Mouse (Mus musculus): Measurements from ENCODE around the gene Gm20388. TPM values are rescaled to one million over a fixed set of nuclear protein-coding genes. Genes with fewer than 3 reads are reported as not detected.

Gene Gm20388
- polyA plus RNA-seq, 1 experiment from 2014 or later = 7.4 TPM

DNA sequence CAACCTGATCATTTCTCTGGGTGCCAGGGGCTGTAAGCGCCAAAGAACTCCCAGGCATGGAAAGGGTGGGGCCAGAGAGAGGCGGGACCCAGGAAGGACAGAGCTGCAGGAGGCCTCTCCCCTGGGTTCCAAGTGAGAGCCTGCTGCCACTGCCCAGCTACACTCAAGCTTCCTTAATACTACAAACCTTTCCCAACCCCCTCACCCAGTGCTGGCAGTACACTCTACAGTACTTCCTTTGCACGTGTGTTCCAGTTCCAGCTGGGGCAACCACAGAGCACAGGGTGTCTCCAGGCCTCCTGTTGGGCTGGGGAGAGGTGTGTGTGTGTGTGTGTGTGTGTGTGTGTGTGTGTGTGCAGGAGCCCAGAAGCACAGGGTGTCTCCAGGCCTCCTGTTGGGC is 374.4 kb downstream of the Gm20388 start:
- no peak overlapping the region for H3K4me3 ChIP-seq (replicated peaks)
- peak overlapping the region; percentile 22; the same call in 1 of the 2 replicates for H3K9ac ChIP-seq
- H3K4me2 ChIP-seq = no peak overlapping the region
- WGBS = 40% methylated on average over 3 of the region's 3 CpGs
- H3K9me3 ChIP-seq (replicated peaks) = no peaks in the 10 kb centered on the region
- H3K4me1 ChIP-seq = peaks cover 84% of the 10 kb centered on the region
- peak; percentile 38 for ATAC-seq (replicated peaks; ENCODE audit: low FRiP score)
- H3K27me3 ChIP-seq = peaks cover 7% of the 10 kb centered on the region; the same call in 1 of the 2 replicates
- H3K27ac ChIP-seq = peak overlapping the region; percentile 68
- H3K36me3 ChIP-seq = no peaks in the 10 kb centered on the region

DNA sequence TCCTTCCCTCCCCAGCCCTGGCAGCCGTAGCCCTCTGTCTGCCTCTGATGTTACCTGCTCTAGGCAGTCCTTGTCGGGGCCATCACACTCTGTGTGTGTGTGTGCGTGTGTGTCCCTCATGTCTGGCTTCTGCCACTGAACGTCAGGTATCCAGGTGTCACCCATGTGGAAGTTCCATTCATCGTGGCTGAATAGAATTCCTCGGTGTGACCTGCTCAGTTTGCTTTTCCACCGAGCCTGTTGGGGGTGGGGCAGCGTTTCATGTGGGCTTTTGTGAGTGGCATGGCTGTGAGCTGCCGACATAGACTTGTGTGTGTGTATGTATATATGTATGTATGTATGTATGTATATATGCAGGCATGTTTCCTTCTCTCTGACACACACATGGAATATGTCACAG is 375.2 kb downstream of the Gm20388 start:
- Histone ChIP-seq H3K9ac (no peak overlapping the region), H3K27ac (peak overlapping the region; percentile 68; the same call in 1 of the 2 replicates)

DNA sequence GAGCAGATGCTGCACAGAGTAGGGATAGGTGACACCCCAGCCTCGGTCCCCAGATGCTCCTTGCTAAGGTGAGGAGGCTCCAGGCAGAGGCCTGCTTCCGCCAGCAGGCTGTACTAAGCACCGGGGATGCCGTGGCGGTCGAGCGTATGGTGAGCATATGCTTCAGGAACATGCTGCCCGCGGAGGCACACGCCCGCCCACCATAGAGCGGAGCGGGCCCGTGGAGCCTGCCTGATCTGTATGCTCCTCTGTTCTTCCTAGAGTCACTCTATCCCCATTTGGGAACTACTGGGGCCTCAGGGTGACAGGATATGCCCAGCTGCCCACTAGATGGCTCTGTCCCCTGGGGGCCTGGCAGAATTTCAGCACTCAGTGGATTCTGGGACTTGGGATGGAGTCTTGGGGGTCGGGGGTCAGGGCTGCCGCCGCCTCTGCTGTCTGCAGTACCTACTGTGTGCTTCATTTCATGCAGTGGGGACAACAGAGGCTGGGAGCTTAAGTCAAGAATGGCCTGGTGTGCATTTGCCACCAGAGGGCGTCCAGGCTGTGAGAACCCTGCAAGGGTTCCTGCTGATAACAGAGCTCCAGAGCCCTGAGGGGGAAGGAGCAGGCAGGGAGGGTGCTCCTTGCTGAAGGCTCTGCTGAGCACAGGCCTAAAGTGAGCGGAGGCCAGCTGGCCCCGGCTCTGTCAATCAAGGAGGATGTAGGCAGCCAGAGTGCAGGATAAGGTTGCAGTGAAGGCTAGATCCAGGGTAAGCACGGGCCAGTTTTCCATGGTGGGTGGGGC is 377.7 kb downstream of the Gm20388 start:
- 48% methylated on average over 21 of the region's 21 CpGs for WGBS
- Histone ChIP-seq H3K4me1 (peaks cover 85% of the 10 kb centered on the region), H3K27me3 (no peaks in the 10 kb centered on the region), H3K4me3 (replicated peaks) (no peak overlapping the region), H3K27ac (peak overlapping the region; percentile 29; the same call in 1 of the 2 replicates), H3K9ac (no peak overlapping the region), H3K36me3 (no peaks in the 10 kb centered on the region), H3K4me2 (no peak overlapping the region), H3K9me3 (replicated peaks) (no peaks in the 10 kb centered on the region)
- ATAC-seq (replicated peaks; ENCODE audit: low FRiP score) = peak; percentile 43

More for the DNA sequence above, 375.2 kb downstream of the Gm20388 start:
- H3K36me3 ChIP-seq = no peaks in the 10 kb centered on the region
- H3K4me2 ChIP-seq = no peak overlapping the region
- no peak overlapping the region for H3K4me3 ChIP-seq (replicated peaks)
- H3K9me3 ChIP-seq (replicated peaks) = no peaks in the 10 kb centered on the region
- no peak for ATAC-seq (replicated peaks; ENCODE audit: low FRiP score)
- H3K27me3 ChIP-seq = no peaks in the 10 kb centered on the region
- WGBS = 80% methylated on average over 9 of the region's 9 CpGs
- H3K4me1 ChIP-seq = peaks cover 84% of the 10 kb centered on the region

DNA sequence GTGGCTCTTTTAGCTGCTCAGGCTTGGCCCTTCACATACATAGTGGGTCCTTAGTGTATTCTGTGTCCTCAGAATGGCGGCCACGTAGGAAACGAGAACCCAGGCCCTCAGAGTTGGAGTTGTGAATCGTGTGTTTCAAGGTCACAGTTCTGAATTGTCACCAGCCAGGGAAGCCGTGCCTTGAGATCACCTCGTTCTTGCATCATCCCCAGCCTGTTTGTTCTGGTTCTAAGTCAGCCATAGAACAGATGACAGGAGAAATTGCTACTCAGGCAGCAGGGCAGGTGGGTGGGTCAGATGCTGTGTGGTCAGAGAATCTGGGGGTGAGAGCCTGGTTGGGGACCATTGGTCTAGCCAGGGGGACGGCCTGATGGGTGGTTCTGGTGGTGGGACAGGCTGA is 378.6 kb downstream of the Gm20388 start:
- WGBS = 80% methylated on average over 7 of the region's 7 CpGs

DNA sequence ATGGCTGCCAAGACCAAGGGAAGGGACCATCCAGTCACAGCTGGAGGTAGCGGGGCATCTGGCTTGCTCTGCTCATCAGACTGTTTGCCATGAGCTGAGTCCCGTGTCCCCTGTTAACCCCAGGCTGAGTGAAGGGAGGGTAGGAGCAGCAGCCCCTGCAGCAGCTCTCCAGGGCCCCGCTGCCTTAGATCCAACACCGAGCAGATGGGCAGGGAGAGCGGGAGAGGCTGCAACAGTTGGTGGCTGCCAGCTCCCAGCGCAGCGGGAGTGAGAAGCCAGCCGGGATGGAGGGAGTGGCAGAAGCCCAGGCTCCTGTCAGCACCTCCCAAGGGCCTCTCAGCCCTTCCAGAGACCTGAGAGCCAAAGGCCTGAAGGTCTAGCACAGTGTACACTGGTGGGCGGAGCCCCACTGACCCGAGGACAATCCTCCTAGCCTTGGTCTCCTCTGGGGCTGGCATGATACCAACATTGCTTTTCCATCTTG is 379.1 kb downstream of the Gm20388 start:
- ATAC-seq (replicated peaks; ENCODE audit: low FRiP score) = no peak
- no peaks in the 10 kb centered on the region for H3K27me3 ChIP-seq
- H3K4me1 ChIP-seq = peaks cover 87% of the 10 kb centered on the region
- H3K4me2 ChIP-seq = no peak overlapping the region
- H3K9ac ChIP-seq = no peak overlapping the region
- 42% methylated on average over 10 of the region's 10 CpGs for WGBS
- H3K4me3 ChIP-seq (replicated peaks) = no peak overlapping the region
- H3K36me3 ChIP-seq = no peaks in the 10 kb centered on the region
- no peaks in the 10 kb centered on the region for H3K9me3 ChIP-seq (replicated peaks)
- H3K27ac ChIP-seq = peak overlapping the region; percentile 25; the same call in 1 of the 2 replicates

More for the DNA sequence above, 378.6 kb downstream of the Gm20388 start:
- Histone ChIP-seq H3K27me3 (no peaks in the 10 kb centered on the region), H3K4me3 (replicated peaks) (no peak overlapping the region), H3K9me3 (replicated peaks) (no peaks in the 10 kb centered on the region), H3K4me1 (peaks cover 87% of the 10 kb centered on the region), H3K9ac (no peak overlapping the region), H3K27ac (peak overlapping the region; percentile 25; the same call in 1 of the 2 replicates), H3K4me2 (no peak overlapping the region), H3K36me3 (no peaks in the 10 kb centered on the region)
- ATAC-seq (replicated peaks; ENCODE audit: low FRiP score) = no peak

DNA sequence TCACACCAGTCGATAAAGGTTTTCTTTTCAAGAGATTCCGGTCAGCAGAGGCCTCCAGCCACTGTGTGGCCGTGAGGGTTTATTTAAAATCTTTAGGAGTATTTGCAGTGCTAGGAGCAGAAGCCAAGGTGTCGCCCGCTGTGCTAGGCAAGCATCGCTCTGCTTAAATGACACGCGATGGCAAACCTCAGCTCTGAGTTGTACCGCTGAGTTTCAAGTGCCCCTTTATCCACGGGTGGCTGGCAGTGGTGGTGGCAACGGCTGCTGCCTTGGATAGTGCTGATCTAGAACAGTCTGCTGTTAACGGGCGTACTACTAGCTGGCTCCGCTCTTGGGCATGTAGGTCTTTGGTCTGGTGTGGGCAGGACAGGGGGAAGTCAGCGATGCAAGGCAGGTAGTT is 380.0 kb downstream of the Gm20388 start:
- Histone ChIP-seq H3K36me3 (no peaks in the 10 kb centered on the region), H3K27me3 (no peaks in the 10 kb centered on the region), H3K4me1 (peaks cover 87% of the 10 kb centered on the region), H3K9ac (no peak overlapping the region), H3K27ac (peak overlapping the region; percentile 30; the same call in 1 of the 2 replicates), H3K9me3 (replicated peaks) (no peaks in the 10 kb centered on the region), H3K4me3 (replicated peaks) (no peak overlapping the region), H3K4me2 (no peak overlapping the region)
- 66% methylated on average over 15 of the region's 15 CpGs for WGBS
- ATAC-seq (replicated peaks; ENCODE audit: low FRiP score) = no peak

DNA sequence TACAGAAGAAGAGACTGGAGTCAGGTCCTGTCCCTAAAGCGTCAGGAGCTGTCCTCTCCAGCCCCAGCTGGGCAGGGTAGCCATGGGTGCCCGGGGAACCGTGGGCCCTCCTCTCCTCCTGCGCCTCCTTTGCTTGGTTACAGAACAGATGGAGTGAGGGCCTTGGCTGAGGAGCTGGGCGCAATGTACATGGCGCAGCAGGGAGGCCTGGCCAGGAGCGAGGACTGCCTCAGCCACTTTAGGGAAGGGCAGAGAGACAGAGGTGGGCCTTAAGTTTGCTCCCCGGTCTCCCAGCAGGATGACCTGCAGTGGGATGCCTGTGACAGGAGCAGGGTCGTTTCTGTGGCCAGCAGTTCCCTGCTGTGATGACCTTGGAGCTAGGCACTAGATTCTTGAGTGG is 381.0 kb downstream of the Gm20388 start:
- Histone ChIP-seq H3K9ac (no peak overlapping the region), H3K27me3 (no peaks in the 10 kb centered on the region), H3K4me1 (peaks cover 89% of the 10 kb centered on the region), H3K36me3 (no peaks in the 10 kb centered on the region), H3K4me3 (replicated peaks) (no peak overlapping the region), H3K27ac (0 out of 2 replicates have a peak overlapping the region, but pooled peaks have one; percentile 6), H3K9me3 (replicated peaks) (no peaks in the 10 kb centered on the region), H3K4me2 (no peak overlapping the region)
- 83% methylated on average over 9 of the region's 9 CpGs for WGBS
- no peak for ATAC-seq (replicated peaks; ENCODE audit: low FRiP score)

DNA sequence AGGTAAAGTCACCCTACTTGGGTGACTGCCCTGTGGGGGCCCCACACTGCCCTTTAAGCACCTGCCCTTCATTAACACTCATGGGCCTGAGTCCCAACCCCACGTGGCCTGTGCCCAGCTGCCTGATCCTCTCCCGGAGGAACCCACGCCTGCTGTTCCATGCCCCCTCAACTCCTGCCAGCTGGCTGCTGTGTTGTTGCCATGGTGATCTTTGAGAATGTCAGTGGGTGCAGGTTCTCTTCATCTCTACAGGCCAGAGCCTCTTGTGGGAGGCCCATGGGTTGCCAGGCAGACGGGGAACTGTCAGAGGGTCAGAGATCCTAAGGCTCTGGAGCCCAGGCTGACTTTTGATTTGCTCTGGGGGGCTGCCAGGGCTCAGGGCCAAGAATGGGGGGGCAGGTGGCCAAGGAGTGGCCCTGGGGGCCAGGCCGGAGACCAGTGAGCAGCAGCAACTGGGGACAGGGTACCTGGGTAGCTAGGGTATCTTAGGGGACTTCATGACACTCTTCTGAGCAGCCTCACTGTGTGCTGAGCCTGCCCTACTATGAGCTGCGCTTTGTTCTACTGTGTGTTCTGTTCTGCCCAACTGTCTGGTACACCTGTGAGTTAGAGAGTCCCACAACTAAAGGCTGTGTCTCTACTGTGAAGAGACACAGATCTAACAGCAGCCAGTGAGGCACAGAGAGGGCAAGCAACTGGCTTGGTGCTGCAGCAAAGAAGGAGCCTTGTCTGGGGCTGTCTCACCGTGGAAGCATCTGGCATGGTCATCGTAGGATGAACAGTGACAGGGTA is 381.9 kb downstream of the Gm20388 start:
- WGBS = 61% methylated on average over 8 of the region's 8 CpGs
- no peak overlapping the region for H3K9ac ChIP-seq
- no peak for ATAC-seq (replicated peaks; ENCODE audit: low FRiP score)
- H3K27ac ChIP-seq = peak overlapping the region; percentile 7; the same call in 1 of the 2 replicates
- H3K9me3 ChIP-seq (replicated peaks) = no peaks in the 10 kb centered on the region
- no peak overlapping the region for H3K4me2 ChIP-seq
- H3K27me3 ChIP-seq = no peaks in the 10 kb centered on the region
- peaks cover 94% of the 10 kb centered on the region for H3K4me1 ChIP-seq
- H3K36me3 ChIP-seq = no peaks in the 10 kb centered on the region
- H3K4me3 ChIP-seq (replicated peaks) = no peak overlapping the region

DNA sequence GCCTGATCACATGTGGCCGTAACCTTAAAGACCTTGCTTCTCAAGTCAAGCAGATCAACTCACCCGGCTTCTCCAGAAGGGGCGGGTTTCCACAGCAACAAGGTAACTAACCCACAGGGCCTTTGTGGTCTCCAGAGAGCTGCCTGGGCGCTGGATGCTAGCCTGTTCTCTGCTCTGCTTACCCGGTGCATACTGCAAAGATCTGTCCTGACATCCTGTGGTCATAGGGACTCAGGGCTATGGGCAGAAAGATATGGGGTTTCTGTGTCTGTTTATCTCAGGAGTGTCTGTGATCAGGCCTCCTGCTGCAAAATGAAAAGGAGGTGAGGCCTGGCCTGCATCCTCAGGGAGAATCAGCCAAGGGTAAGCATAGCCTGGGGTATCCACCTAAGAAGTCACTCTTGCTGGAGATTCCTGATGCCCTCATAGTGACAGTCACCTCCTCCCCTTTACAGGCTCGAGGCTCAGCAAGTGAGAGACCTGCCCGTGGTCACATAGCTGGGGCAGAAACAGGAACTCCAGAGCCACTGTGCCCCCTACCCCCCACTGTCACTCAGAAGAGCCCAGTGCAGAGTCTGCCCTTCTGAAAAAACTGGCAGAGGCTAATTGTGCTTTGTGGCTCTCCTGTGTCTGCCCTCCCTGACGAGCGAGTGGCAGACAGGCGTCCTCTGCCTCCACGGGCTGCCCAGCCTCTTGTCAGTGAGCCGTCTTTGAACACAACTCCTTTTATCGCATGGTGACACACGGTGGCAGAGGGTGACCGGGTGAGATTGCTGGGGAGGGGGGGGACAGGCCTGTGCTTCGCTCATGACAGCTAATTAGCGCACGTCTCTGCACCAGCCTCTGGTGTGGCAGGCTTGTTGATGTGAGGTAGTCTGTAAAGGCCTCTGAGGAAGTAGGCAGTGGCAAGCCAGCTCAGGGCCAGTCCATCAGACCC is 383.0 kb downstream of the Gm20388 start:
- ATAC-seq (replicated peaks; ENCODE audit: low FRiP score) = no peak
- H3K27me3 ChIP-seq = no peaks in the 10 kb centered on the region
- H3K36me3 ChIP-seq = no peaks in the 10 kb centered on the region
- no peak overlapping the region for H3K4me3 ChIP-seq (replicated peaks)
- H3K4me1 ChIP-seq = peaks cover 93% of the 10 kb centered on the region
- H3K9me3 ChIP-seq (replicated peaks) = no peaks in the 10 kb centered on the region
- H3K9ac ChIP-seq = no peak overlapping the region
- 36% methylated on average over 18 of the region's 18 CpGs for WGBS
- H3K27ac ChIP-seq = peak overlapping the region; percentile 7
- no peak overlapping the region for H3K4me2 ChIP-seq

DNA sequence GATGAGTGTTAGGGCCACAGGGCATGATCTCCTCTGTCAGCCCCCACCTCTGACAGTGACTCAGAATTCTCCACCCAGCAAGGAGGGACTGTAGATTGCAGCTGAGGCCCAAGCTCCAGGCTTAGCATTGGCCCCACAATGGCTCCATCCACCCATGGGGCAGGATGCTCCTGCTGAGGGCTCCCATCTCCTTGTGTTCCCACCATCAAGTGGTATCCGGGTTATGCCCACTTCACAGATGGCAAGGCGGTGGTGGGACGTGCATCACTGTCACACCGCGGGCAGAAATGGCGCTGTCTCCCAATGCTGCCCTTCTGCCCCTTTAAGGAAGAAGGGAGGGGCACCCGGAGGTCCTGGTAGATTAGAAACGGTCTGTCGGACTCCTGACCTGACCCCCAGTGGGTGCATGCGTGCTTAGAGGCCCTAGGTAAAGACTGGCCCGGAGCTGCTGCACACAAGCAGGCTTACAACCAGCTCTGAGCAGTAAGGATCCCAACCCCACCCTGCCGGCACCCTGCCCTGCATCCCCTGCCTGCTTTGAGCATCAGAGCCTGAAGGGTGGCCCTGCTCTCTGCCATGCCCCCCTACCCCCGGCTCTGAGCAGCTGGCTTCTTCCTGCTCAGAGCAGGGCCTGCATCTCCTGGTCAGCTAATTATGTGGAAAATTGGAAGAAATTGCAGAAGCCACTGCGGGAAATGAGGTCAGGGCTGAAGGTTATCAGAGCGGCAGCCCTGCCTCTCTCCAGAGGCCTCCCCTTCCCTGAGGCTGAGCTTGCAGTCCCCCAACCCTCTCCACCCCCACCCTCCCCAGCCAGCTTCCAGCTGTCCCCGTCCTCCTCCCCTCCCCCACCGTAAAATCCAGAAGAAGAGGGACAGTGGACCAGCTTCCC is 384.6 kb downstream of the Gm20388 start:
- 20% methylated on average over 16 of the region's 17 CpGs for WGBS
- no peaks in the 10 kb centered on the region for H3K9me3 ChIP-seq (replicated peaks)
- H3K4me2 ChIP-seq = peak overlapping the region; percentile 40
- no peaks in the 10 kb centered on the region for H3K36me3 ChIP-seq
- no peaks in the 10 kb centered on the region for H3K27me3 ChIP-seq
- peak; percentile 47 for ATAC-seq (replicated peaks; ENCODE audit: low FRiP score)
- H3K4me1 ChIP-seq = peaks cover 85% of the 10 kb centered on the region
- H3K27ac ChIP-seq = peak overlapping the region; percentile 74
- no peak overlapping the region for H3K9ac ChIP-seq
- no peak overlapping the region for H3K4me3 ChIP-seq (replicated peaks)
